Mouse (Mus musculus) cerebral cortex, adult 2 months (tissue): ENCODE measurements around the gene Fcmr.

Experiments used
- WGBS: fragments of 180-500 bp; shearing (Covaris S2); methylation state at CpG from one replicate; pipeline ENCODE4 v1.1.7; 2018; 5-methylcytosine and 5-hydroxymethylcytosine counted together

Gene Fcmr

DNA sequence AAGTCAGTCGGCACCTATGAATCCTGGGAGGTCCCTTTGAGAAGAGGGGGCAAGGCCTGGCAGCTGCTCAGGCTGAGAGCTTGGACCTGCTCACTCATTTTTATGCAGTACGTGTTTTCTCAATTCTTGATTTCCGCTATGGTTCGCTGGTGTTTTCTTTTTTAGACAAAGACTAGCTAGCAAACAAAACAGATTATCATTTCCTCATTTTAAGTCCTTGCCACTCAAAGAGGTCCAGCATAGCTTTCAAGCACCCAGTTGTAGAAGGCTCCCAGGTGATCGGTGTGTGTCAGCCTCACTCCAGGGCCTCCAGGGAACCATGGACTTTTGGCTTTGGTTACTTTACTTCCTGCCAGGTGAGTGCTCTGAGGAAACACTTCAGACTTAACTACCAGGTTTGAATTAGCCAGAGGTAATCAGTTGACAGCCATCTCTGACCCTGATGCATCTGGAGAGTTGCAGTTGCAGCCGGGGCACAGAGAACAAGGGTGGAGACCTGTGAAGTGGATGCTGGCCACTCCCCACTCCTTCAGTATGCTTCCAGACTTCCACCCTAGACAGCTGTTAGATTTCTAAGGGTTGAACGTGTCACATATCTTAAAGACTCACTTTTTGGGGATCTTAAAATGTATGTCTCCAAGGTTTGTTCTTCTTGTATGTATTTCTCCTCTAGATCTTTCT lies at the start of gene Fcmr:
Gene Fcmr, plus strand, starts transcription at position 129 of the 681 bp plus-strand sequence.
- WGBS: 83% methylated on average over 7 of the region's 7 CpGs

DNA sequence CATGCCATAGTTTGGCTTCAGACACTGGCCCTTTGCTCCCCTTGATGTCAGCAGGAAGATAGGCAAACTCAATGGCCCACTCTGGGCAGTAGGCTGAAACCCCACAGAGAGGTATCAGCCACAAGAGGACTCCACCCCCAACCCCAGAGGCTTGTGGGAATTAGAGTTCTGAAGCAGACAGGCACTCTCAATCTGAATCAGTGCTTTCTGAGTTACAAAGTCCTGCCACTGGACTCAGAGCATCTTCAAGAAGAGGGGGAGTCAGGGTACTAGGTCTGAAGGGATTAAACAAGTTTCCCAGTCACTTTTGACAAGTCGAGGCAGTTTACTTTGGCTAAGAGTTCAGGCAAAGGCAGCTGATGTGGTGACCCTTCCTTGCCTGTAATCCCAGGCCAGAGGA lies 45.7 kb upstream of the Fcmr start:
- WGBS: 88% methylated on average over 1 of the region's 1 CpGs

DNA sequence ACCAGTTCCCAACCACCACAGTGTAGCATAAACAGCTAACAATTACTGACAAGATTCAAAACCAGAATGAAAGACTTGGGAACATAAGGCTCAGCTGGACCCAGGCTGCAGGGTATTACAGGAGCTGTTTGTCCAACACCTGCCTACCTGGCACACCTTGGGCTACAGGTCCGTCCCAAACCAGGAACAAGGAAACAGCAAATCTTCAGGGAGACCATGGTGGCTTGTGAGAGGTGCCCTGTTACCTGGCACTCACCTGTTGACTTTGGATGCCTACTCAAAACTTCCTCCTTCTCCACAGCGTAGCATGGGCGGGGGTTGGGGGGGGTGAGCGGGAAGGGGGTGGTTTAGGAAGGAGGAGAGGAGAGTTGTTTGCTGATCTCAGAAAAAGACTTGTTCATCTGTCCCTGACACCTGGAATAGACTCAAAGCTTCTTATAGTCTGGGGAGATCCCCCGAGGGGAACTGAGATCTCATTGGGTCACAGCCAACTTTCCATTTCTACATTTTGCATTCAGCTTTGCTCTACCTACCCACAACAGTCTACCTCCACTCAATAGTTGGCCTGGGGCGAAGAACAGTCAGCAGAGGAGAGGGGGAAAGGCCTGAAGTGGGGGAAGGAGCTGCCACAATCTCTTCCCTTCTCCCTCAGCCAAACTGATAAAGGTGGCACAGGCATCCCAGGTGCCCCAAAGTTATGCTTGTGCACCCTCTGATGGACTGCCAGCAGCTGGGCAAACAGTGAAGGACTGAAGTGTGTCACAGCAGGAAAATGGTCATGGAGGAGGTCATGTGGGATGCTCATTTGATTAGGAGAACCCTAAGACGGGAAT lies 44.9 kb upstream of the Fcmr start:
- 79% methylated on average over 7 of the region's 7 CpGs for WGBS

DNA sequence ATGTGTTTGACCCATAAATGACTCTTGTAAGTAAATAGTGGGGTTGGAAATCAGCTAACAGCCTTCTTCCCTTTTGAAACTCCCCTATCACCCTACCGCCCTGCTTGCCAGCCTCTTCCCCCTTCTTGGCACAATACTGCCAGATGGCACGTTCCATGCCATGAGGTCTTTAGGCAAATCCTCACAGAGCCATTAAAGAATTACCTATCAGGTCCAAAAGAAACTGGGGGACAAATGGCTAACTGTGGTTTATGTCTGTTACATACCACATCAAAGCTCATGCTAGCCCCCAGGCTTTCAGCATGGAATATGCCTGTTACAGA lies 44.4 kb upstream of the Fcmr start:
- 89% methylated on average over 2 of the region's 2 CpGs for WGBS

DNA sequence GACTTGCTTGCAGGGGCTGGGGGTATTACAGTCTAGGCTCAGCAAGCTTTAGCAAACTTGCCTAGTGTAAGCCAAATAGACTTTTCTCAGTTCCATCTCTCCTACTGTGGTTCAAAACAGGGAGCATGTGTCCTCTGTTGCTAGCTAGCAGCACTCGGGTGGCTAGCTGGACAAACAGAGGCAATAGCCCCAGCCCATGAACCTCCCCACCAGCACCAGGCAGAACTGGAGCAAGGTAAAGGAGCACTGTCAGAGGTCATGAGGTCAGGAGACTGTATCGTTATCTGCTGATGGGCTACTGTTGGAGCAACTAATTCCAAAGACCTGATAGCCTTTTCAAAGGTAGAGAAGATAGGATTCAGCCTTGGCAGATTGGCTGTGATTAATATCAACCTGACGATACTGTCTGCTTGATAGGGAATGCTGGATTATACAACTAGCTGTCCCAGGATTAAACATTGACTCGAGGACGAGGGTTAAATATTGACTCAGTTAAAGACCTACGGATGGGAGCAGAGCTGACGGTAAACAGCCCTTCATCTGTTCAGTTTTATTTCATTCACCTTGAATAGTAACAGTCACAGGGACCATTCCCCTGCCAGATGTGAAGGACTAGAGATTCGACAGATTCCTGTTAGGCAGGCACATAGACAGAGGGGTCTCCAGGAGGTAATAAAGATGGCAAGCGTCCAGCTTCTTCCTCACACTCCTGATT lies 43.4 kb upstream of the Fcmr start:
- WGBS: 92% methylated on average over 9 of the region's 9 CpGs

DNA sequence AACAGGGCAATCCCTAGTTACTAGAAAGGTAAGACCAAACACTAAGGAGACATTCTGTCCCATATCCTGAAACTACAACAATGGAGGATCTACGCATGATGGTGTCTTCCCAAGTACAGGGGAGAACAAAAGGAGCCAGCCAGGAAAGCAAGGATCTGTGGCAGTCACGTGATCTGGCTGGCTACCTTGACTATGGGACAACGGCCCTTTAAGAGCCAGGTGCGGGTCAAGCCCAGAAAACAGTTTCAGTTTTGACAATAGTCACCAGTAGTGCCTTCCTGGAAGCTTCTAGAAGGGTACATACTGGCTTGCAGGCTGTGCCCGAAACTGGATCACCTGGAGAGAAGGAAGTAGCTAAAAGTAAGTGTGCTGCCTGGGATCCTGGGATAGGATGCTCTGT lies 39.0 kb upstream of the Fcmr start, which contains the start of gene Pigr:
Gene Pigr, plus strand, starts transcription at position 237 of the 400 bp plus-strand sequence.
- WGBS: 92% methylated on average over 5 of the region's 5 CpGs

DNA sequence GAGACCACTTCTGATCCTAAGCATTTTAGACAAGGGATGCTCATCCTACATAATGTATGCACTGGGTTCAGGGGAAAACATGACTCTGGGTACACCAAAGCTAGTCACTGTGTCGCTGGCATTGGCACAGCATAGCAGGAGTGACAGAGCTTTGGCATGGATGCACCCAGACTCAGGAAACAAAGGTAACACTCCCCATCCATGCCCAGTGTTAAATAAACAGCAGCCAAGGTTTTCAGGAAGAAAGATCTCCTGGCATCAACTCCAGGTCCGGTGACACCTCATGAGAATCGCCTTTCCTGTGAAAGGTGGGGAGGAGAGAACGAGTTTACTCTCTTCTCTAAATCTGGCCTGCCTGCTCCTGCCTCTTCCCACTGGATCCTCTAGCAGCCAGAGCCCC lies 36.8 kb upstream of the Fcmr start:
- 67% methylated on average over 4 of the region's 4 CpGs for WGBS

DNA sequence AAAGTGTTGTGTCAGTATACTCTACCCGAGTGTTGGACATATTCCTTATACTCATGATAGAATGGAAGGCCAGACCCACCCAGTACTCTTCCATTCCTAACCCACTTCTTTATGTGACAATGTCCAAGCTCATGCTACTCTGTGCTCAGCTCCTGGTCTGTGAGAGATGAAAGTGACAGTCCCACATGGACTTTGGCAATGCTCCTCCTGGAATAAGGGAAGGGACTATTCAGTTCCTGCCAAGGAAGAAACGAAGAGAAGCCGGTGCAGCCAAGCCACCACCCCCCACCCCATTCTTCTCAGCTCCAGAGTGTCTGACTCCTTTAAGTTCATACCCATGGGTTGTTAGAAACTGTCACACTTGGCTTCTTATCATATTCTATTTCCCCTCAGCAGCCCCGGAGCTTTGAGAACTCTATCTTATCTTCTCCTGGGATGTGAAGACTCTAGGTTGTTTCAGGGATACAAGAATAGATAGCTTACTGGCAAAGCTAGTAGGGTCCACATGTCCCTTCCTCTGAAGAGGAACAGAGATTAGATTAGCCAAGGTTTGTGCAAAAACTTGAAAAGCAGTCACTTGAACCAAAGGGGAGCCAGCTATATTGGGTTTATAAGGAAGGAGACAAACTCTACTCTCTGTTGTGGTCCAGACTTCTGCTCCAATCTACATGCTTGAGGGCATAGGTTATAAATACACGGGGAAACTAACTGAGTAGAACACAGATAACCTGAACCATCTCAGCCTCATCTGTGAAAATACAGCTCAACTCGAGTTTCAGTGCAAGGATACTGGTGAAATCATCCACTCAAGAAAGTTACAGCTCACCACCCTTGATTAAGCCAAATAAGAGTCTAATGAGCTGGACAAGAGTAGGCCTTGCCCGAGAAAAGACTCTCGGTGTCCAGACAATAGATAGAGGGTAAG lies 35.3 kb upstream of the Fcmr start:
- 71% methylated on average over 8 of the region's 8 CpGs for WGBS

DNA sequence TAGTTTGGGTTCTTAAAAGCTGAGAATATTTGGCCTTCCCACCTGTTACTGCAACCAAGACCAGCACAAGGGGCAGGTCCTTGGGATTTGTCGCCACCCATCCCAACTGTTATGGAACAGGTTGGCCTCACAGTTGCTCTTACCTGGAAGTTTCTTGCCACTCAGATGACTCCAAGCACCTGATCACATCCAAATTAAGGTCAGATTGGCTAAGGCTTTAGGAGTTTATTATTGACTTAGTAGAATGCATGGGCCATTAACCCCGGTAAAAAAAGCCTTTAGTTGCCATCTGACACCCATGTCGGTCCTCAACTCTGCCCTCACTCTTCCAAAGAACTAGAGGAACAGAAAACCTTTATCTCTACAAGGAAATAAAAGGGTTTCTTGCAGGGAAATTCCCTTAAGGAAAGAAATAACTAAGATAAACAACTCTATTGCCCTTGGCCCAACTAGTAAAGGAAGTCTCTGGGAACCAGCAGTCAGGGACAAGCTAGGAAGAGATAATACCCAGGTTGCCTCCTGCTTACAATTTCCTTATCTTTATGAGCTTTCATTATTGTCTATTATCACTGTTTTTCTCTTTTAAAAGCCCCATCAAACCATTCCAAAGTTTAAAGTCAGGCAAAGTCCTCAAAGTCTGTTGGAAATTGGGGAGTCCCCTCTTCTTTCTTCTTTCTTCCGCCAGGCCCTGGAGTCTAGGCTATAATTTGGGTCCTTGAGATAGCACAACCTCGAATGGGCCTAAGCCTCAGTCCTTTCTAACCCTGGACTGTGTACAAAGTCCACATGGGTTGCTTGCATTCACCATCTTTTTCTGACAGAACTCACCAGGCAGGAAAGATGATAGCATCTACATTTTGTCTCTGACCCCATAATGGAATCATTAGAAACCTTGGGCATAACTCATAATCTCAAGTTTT lies 33.0 kb upstream of the Fcmr start:
- 82% methylated on average over 5 of the region's 5 CpGs for WGBS

DNA sequence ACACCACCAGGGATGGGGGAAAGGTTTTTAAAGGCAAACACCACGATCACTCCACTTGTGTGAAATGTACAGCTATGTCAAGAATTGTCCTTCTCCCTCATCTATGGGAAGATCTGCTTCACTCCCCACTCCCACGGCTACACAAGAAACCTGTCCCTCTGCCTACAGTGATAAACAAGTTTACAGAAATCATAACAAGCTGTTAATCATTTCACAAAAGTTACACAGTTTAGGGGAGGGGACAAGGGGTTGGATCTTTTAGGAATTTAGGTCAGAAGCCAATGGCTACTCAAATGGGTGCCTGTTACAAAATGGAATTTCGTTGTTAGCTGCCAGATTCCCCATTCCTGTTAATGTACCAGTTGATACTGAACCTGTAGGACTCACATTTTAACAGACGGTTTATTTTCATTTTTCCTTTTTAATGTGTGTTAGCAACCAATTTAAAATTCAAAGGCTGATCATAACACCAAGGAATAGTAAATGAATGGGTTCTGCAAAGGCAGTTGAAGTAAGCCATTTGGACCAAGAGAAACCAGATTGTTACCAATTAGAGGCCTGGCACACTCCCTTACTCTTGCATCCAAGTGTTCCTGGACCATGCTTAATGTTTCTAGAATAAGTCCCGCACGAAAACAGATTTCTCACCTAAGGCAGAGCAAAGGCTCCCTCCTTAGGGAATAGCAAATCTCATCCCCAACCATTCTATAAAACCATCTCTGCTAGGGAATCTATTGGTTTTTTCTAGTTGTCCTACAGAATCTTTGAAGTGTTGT lies 30.1 kb upstream of the Fcmr start:
- 50% methylated on average over 6 of the region's 6 CpGs for WGBS

DNA sequence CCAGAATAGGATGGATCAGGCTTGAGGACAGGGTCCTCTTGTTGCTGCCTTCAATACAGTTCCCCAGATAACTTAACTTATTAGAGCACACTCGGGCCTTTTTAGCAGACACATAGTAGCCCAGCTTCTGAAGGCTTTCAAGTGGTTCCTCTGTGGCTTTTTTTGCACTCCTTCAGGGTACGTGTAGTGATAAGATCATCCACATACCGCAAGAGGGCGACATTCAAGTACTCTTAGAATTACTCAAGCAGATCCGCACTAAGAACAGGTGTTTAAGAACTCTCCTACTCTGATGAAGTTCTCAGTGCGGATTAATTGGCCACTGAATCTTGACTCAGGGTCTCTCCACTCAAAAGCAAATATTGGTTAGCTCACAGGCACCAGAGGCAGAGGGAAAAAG lies 27.2 kb upstream of the Fcmr start:
- WGBS: 63% methylated on average over 6 of the region's 6 CpGs

DNA sequence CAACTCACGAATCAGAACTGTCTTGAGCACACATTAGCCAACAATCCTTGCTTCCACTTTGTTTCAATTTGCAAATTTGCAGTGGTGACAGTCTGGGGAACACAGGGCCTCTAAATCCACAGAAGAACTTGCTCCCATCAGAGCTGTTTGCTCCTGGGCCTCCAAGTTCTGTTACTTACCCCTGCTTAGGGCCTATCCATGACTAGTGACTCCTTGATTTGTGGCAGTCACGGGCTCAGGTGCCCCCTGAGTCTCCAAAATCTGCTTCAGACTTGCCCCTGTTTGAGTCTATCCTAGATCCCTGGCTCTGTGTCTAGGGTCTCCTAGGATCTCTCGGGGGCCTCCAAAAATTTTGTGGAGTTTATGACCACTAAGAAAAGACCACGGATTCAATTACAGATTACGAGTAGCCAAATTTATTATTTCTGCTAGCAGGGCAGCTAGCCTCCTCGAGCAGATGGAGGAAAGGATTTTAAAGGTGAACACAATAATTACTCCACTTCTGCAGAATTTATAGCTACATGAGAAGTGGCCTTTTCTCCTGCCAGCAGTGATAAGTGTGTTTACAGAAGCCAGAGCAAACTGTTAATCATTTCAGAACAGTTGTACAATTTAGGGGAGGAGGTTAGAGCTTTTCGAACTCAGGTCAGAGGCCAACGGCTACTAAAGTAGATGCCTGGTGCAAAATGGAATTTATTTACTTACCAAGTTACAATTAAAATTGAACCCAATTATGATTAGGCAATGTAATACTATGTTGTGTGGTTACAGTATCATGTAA lies 24.7 kb upstream of the Fcmr start:
- WGBS: 87% methylated on average over 8 of the region's 8 CpGs

DNA sequence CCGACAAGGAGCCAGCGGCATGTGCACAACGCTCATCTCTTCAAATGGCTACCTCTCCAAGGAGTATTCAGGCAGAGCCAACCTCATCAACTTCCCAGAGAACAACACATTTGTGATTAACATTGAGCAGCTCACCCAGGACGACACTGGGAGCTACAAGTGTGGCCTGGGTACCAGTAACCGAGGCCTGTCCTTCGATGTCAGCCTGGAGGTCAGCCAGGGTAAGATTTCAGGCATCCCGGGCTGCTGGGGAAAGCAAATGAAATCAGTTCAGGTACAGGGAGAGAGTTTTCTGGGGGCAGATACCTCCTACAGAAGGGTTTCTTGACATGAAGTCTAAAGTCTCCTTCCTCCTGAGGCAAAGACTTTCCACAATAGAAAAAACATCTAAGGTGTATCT lies 23.8 kb upstream of the Fcmr start:
- WGBS: 91% methylated on average over 7 of the region's 7 CpGs

DNA sequence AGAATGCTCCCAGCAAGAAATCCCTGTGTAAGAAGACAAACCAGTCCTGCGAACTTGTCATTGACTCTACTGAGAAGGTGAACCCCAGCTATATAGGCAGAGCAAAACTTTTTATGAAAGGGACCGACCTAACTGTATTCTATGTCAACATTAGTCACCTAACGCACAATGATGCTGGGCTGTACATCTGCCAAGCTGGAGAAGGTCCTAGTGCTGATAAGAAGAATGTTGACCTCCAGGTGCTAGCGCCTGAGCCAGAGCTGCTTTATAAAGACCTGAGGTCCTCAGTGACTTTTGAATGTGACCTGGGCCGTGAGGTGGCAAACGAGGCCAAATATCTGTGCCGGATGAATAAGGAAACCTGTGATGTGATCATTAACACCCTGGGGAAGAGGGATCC lies 21.0 kb upstream of the Fcmr start:
- 96% methylated on average over 7 of the region's 7 CpGs for WGBS

DNA sequence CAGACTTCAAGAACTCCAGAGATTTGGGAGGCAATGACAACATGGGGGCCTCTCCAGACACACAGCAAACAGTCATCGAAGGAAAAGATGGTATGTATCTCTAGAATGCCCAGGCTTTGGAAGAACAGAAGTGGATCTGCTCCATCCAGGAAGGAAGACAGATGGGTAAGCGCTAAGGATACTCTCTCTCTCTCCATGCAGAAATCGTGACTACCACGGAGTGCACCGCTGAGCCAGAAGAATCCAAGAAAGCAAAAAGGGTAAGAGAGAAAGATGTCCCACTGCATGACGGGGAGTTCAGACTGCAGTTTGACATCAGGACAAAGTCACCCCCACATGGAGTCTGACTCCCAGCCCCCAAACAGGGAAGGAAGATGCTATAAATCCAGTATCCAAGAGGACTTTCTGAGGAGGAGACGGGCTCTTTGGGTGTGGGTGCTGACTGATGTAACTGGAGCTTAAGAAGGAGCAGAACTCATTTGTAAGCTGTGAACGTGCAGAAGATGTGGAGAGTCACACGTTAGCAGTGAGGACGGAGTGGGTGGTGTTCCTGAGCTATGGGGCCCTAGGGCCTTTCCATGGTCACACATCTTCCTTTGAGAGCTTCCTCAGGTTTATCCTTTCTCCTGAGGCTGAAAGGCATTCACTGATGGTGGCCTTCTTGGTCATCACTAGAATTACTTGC lies 15.8 kb upstream of the Fcmr start:
- 56% methylated on average over 10 of the region's 10 CpGs for WGBS

DNA sequence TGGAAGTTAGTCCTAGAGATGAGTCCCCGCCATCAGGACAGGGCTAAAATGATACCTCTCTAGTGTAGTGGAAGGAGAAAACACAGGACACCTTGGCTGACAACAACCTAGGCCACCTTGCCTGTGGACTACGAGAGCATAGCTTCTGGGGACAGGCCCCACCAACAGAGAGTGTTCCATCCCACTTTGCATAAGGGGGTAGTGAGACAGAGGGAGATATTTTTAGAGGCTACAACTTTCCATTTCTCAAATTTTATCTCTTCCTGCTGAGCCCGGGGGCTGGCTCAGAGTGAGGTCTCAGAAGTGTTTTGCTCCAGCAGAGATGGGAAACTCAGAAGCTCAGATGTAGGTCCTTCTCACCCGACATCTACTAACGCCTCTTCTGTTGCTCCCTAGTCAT lies 15.1 kb upstream of the Fcmr start:
- WGBS: 65% methylated on average over 5 of the region's 5 CpGs

DNA sequence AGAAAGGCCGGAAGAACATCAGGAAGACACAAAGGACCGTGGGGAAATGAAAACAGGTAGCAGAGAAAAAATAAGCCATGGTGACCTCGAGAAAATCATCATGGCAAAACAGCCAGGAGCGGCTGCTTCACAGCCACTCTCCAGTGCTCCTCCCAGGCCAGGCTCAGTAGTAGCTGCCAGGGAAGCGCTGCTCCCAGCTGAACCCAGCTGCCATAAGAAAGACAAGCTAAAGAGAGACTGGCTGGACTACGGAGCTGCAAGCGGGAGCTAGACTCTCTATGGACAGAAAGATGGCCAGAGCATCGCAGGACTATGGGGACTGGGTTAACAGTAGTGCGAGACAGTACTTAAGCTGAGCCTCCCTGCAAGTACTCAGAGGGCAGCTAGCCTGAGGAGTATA lies 10.7 kb upstream of the Fcmr start:
- 81% methylated on average over 9 of the region's 9 CpGs for WGBS

DNA sequence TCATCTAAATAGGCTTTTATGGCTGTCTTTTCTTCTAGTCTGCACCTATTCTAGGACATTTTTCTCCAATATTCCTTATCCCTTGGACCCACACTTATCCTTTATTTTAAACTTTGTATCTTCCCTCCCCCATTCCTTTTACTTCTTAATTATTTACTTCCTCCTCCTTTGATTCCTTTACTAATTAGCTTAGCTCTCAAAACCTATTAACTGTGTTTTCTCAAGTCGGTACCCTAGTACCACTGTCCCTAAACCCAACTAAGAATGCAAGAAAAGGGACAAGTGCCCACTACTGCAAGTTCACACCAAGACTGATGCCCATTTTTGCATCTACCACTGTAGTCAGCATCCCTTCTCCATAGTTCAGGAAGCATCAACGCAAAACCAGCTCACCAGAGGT lies 9.7 kb upstream of the Fcmr start:
- 73% methylated on average over 2 of the region's 2 CpGs for WGBS
